Mouse (Mus musculus) hindbrain, embryonic 11.5 days (tissue): ENCODE measurements around the gene Fam135a. TPM values are rescaled to one million over a fixed set of nuclear protein-coding genes. Genes with fewer than 3 reads are reported as not detected.

Experiments
- ATAC-seq: fragments of 200-750 bp; cut with Nextera tagmentation; 2 replicates; pipeline ENCODE4 v1.8.0; 2017; ENCODE audit warnings: mild to moderate bottlenecking, moderate TSS enrichment, moderate library complexity; ENCODE audit not compliant: low FRiP score
- DNase-seq: peaks from one replicate; pipeline ENCODE4 v3.0.0-alpha.2; 2015; ENCODE audit warnings: low spot score
- H3K27ac ChIP-seq: fragments of 300-500 bp; sonication (generic); 2 replicates; pipeline ENCODE4 v1.5.1; 2014; ENCODE audit warnings: mild to moderate bottlenecking, low read depth, low read length
- H3K27me3 ChIP-seq: fragments of 300-500 bp; sonication (generic); 2 replicates; pipeline ENCODE4 v1.6.1; 2014; ENCODE audit warnings: mild to moderate bottlenecking, low read length, moderate library complexity, mixed read lengths; ENCODE audit not compliant: control insufficient read depth, insufficient read depth
- H3K36me3 ChIP-seq: fragments of 300-500 bp; sonication (generic); 2 replicates; pipeline ENCODE4 v1.6.1; 2014; ENCODE audit warnings: mild to moderate bottlenecking, low read length, moderate library complexity, mixed read lengths; ENCODE audit not compliant: control insufficient read depth, insufficient read depth
- H3K4me1 ChIP-seq: fragments of 300-500 bp; sonication (generic); replicated peaks from 2 replicates; pipeline ENCODE4 v1.6.1; 2014; ENCODE audit warnings: low read length, mixed read lengths; ENCODE audit not compliant: control insufficient read depth, insufficient read depth
- H3K4me2 ChIP-seq: fragments of 300-500 bp; sonication (generic); replicated peaks from 2 replicates; pipeline ENCODE4 v1.6.1; 2014; ENCODE audit warnings: mild to moderate bottlenecking, low read depth, low read length
- H3K4me3 ChIP-seq: fragments of 300-500 bp; sonication (generic); 2 replicates; pipeline ENCODE4 v1.5.1; 2014; ENCODE audit warnings: low read depth, low read length
- H3K9ac ChIP-seq: fragments of 300-500 bp; sonication (generic); 2 replicates; pipeline ENCODE4 v1.6.1; 2014; ENCODE audit warnings: low read depth, low read length
- H3K9me3 ChIP-seq: fragments of 300-500 bp; sonication (generic); 2 replicates; pipeline ENCODE4 v1.6.1; 2016; ENCODE audit warnings: low read length; ENCODE audit not compliant: control insufficient read depth
- WGBS: fragments of 180-500 bp; shearing (Covaris S2); extraction: QIAGEN DNeasy Blood & Tissue Kit; methylation state at CpG from one replicate; pipeline ENCODE4 v1.1.7; 2014; 5-methylcytosine and 5-hydroxymethylcytosine counted together
- polyA plus RNA-seq: library from polyadenylated mRNA; unstranded; fragments of >200 nt; fragmentation: Nextera tagmentation; extraction: Ambion mirVana; gene quantifications from 2 replicates; pipeline ENCODE4 v1.2.1, GENCODE M21; 2014

The Fam135a gene
- polyA plus RNA-seq, 1 experiment from 2014 or later = 37.6 TPM

GRCm38 (mm10) chr1:24033759-24034423 is 66.2 kb downstream of the Fam135a start:
- no peaks in the 10 kb centered on the region for H3K4me1 ChIP-seq
- no peaks in the 10 kb centered on the region for H3K27me3 ChIP-seq
- no peak overlapping the region for H3K27ac ChIP-seq
- no peak overlapping the region for H3K4me3 ChIP-seq
- WGBS = 90% methylated on average over 2 of the region's 2 CpGs
- no peaks in the 10 kb centered on the region for H3K9me3 ChIP-seq
- no peaks in the 10 kb centered on the region for H3K36me3 ChIP-seq
- no peak overlapping the region for H3K4me2 ChIP-seq
- no peak overlapping the region for H3K9ac ChIP-seq
- DNase-seq = no peak
- no peak for ATAC-seq

- Histone ChIP-seq H3K9ac (no peak overlapping the region), H3K4me3 (no peak overlapping the region), H3K4me1 (no peaks in the 10 kb centered on the region), H3K27ac (no peak overlapping the region), H3K36me3 (no peaks in the 10 kb centered on the region), H3K27me3 (no peaks in the 10 kb centered on the region), H3K4me2 (no peak overlapping the region), H3K9me3 (no peaks in the 10 kb centered on the region)
- ATAC-seq (no peak), DNase-seq (no peak)
- 96% methylated on average over 6 of the region's 6 CpGs for WGBS
Observed at GRCm38 (mm10) chr1:24010821-24011220, 89.3 kb downstream of the Fam135a start.

- no peak overlapping the region for H3K4me2 ChIP-seq
- ATAC-seq (no peak), DNase-seq (no peak)
- H3K27me3 ChIP-seq = no peaks in the 10 kb centered on the region
- H3K36me3 ChIP-seq = no peaks in the 10 kb centered on the region
- no peaks in the 10 kb centered on the region for H3K9me3 ChIP-seq
- no peak overlapping the region for H3K27ac ChIP-seq
- 94% methylated on average over 6 of the region's 6 CpGs for WGBS
- H3K9ac ChIP-seq = no peak overlapping the region
- no peaks in the 10 kb centered on the region for H3K4me1 ChIP-seq
- no peak overlapping the region for H3K4me3 ChIP-seq
Observed at GRCm38 (mm10) chr1:24010016-24010415, 90.1 kb downstream of the Fam135a start.

- Histone ChIP-seq H3K9ac (no peak overlapping the region), H3K9me3 (no peaks in the 10 kb centered on the region), H3K36me3 (no peaks in the 10 kb centered on the region), H3K27me3 (no peaks in the 10 kb centered on the region), H3K27ac (no peak overlapping the region), H3K4me1 (no peaks in the 10 kb centered on the region), H3K4me2 (no peak overlapping the region), H3K4me3 (no peak overlapping the region)
- 87% methylated on average over 8 of the region's 8 CpGs for WGBS
- ATAC-seq (no peak), DNase-seq (no peak)
Observed at GRCm38 (mm10) chr1:24007621-24008020, 92.5 kb downstream of the Fam135a start.

GRCm38 (mm10) chr1:24005070-24005804 is 94.9 kb downstream of the Fam135a start, which contains the start of gene Sdhaf4:
TSS of gene Sdhaf4 (minus strand) at chr1:24005656.
- ATAC-seq = peak; percentile 96
- H3K27ac ChIP-seq = peak within 1 kb of the TSS; percentile 86
- H3K4me3 ChIP-seq = peak within 1 kb of the TSS; percentile 60
- peak; percentile 97 for DNase-seq
- H3K36me3 ChIP-seq = no peaks in the 10 kb centered on the region
- H3K9me3 ChIP-seq = no peaks in the 10 kb centered on the region
- no peaks in the 10 kb centered on the region for H3K4me1 ChIP-seq
- H3K27me3 ChIP-seq = no peaks in the 10 kb centered on the region
- peak within 1 kb of the TSS; percentile 81 for H3K9ac ChIP-seq
- H3K4me2 ChIP-seq = peak within 1 kb of the TSS; percentile 52
- 2% methylated on average over 47 of the region's 47 CpGs for WGBS

GRCm38 (mm10) chr1:23999318-23999717 is 100.8 kb downstream of the Fam135a start:
- Histone ChIP-seq H3K27me3 (no peaks in the 10 kb centered on the region), H3K4me1 (no peaks in the 10 kb centered on the region), H3K9me3 (no peaks in the 10 kb centered on the region), H3K4me2 (no peak overlapping the region), H3K36me3 (no peaks in the 10 kb centered on the region), H3K27ac (no peak overlapping the region), H3K9ac (no peak overlapping the region), H3K4me3 (no peak overlapping the region)
- 93% methylated on average over 5 of the region's 5 CpGs for WGBS
- no peak for ATAC-seq
- DNase-seq = no peak

GRCm38 (mm10) chr1:23998866-23999265 is 101.3 kb downstream of the Fam135a start:
- ATAC-seq (no peak), DNase-seq (no peak)
- H3K36me3 ChIP-seq = no peaks in the 10 kb centered on the region
- no peaks in the 10 kb centered on the region for H3K27me3 ChIP-seq
- H3K9me3 ChIP-seq = no peaks in the 10 kb centered on the region
- H3K27ac ChIP-seq = no peak overlapping the region
- no peak overlapping the region for H3K4me3 ChIP-seq
- WGBS = 93% methylated on average over 7 of the region's 7 CpGs
- H3K4me1 ChIP-seq = no peaks in the 10 kb centered on the region
- no peak overlapping the region for H3K9ac ChIP-seq
- H3K4me2 ChIP-seq = no peak overlapping the region

GRCm38 (mm10) chr1:23998120-23998810 is 101.9 kb downstream of the Fam135a start:
- Histone ChIP-seq H3K9me3 (no peaks in the 10 kb centered on the region), H3K4me3 (no peak overlapping the region), H3K36me3 (no peaks in the 10 kb centered on the region), H3K27me3 (no peaks in the 10 kb centered on the region), H3K27ac (no peak overlapping the region), H3K4me2 (no peak overlapping the region), H3K4me1 (no peaks in the 10 kb centered on the region), H3K9ac (no peak overlapping the region)
- WGBS = 89% methylated on average over 7 of the region's 7 CpGs
- ATAC-seq = no peak
- no peak for DNase-seq
